Mouse (Mus musculus) natural killer cell, adult 2 months (primary cell): Measurements from ENCODE around the gene Dlx1.

Source experiments
- DNase-seq, 2 experiments: peaks; one replicate each; pipeline ENCODE4 v3.0.0; 2022; ENCODE audit warnings: low spot score in 2 of 2

Gene Dlx1

DNA sequence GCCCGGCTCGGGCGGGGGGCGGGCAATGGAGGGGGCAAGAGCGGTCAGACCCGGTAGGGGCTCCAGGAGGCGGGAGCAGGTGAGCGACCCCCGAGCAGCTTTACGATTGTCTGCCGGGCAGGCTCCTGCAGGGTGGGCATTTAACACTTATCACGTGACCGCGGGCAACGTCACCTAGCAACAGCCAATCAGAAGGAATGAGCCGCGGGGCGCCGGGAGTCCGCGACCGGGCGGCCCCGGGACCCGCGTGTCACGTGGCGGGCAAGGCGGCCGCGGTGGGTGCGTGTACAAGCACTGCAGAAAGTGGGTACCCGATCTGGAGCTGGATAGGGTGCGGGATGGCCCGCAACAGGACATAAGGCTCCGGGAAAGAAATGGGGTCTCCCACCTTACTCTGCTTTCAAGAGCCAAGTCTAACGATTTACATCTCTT lies 18.7 kb downstream of the Dlx1 start, which contains the start of gene Dlx2:
Dlx2 (minus strand) TSS at position 115 of the 432 bp plus-strand sequence.
- no peak for DNase-seq

DNA sequence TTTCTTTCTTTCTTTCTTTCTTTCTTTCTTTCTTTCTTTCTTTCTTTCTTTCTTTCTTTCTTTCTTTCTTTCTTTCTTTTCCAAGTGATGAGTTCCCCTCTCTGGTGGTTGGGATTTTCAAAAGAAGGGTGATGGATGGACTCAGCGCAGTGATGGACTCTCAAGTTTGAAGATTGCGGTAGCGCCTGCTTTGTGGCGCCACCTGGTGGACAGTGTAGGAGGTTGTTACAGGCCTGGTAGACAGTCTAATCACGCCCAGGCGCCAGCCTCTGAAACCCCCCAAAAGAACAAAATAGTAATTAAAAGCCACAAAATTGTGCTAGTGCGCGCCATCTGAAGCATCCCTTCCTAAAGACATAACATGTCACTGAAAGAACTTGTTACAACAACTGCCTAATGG lies 19.9 kb downstream of the Dlx1 start:
- DNase-seq: peak; percentile 54 to 69

DNA sequence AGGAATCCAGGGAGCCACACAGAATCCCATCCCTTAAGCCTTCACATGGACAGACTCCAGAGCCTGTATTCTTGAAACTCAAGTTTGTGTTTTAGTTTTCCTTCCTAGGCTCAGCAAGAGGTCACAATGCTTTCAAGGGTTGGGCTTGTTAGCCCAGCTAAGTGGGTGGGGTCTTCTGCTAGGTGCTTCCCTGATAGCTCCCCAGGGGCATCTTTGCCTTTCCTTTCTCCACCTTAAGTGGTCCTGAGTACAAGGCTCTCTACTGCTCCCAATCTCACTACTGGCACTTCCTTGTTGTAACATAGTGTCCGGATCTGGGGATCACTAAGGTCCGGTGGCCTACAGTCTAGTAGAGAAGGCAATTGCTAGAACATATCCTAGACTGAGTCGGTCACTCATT lies 22.4 kb downstream of the Dlx1 start:
- no peak for DNase-seq

DNA sequence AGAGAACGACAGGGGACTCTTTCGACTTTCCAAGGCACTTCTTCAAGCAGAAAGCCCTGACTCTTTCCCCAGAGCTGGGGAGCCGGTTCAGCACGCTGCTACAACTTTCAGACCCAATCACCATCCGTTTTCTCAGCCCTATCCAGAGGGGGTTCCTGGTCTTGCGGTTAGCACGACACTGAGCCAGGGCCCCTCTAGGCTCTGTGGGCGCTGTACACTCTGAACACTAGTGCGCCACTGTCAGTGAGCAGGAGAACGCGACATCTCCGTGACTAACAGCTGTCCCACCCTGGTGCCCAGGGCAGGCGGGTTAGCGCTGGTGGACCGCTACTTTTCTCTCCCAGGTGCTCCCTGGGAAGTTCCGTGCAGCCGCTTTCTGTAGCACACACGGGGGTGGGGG lies 23.8 kb downstream of the Dlx1 start:
- DNase-seq: no peak

DNA sequence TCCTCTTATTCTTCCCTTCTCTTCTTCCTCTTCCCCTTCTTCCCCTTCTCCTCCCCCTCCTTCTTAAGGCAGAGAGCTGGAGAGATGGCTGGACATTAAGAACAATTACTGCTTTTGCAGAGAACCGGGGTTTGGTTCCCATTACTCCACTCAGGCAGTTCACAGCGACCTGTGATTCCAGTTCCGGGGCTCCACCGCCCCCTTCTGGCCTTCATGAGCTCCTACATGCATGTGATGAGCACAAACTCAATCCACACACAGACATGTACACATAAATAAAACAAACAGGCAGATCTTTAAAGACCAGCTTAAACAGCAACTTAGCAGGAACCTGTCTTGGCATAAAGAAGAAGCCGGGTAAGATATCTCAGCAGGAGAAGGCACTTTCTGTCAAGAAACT lies 28.2 kb downstream of the Dlx1 start:
- DNase-seq: no peak

DNA sequence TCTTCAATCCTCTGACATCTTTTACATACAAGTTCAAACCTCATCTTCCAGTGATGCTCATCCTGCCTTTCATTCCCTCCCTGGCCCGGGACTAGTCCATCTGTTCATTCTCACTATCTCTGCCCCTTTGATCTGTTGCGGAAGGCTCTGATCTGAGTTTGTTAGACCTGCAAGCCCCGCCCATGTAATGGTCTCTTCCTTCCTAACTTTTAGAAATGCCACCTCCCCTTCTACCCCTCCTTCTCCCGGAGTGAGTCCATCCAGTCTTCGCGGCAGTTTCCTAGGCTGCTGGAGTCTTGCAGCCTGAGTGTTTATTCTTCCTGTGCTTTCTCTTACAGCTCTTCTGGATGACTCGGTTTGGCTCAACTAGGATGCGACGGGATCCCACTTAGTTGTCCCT lies 38.6 kb downstream of the Dlx1 start:
- DNase-seq: no peak

DNA sequence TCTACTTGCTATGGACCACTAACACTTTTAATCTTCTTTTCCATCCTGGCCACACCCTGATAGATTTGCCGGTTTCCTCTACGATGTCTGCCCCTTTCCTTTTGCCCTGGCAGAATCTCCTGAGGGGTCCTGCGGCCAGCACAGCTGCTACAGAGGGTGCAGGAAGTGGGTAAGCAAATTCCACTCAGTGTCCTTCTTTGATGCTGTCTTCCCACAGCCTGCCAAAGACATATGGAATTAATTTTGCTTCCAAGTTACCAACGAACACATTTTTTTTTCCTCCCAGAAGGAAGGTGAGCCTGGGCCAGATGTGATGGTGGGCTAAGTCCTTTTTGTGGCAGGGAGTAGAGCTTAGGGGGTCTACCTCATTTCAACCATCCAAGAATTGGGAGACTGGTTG lies 45.8 kb downstream of the Dlx1 start:
- no peak for DNase-seq

DNA sequence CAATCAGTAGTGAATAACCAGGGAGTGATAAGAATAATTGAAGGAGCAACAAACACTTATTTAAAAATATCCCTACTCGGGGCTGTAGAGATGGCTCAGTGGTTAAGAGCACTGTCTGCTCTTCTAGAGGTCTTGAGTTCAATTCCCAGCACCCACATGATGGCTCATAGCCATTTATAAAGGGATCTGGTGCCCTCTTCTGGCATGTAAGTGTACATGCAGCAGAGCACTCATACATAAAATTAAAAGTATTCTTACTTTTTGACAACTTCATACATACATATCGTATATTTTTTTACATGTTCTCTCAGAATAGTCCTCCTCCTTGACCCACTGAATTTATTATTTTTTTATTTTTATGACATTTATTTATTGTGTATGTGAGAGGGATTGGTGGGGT lies 49.1 kb downstream of the Dlx1 start:
- DNase-seq: no peak

DNA sequence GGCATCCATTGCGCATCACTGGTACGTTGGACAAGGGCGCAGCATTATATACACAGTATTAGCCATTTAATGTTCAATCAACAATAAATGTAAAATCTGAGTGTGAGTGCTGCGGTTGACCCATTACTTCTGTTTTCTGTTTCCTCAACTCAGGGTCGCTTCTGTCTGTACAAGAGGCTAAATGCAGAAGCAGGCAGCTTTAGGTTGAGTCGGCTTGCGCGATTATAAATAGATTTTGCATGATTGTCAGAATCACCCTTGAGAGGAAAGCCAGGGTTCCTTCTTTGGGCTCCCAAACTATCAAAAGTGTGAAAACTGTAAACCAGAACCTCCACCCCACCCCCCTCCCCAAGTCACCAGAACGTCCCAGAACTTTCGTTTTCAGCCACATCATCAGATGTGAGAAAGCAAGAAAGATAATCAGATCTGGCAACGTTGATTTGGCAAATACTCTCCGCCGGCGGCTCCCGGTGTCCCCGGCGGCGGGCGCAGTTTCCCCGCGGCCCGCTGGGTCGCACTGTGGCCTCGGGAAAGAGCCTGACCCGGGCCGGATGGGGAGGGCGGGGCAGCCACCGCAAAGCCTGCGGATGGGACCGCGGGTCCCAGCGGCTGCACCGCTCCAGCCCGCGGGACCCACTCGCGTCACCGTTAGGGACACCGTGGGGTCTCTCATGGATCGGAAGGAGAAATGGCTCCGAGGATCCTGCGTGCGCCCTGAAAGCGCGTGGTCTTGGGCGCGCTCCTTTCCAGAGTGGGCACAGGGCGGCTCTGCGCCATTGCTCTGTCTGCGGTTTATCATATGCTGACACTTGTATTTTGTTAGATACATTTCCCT lies 52.9 kb downstream of the Dlx1 start:
- peak in 1 of 2 experiments; percentile 16 for DNase-seq

DNA sequence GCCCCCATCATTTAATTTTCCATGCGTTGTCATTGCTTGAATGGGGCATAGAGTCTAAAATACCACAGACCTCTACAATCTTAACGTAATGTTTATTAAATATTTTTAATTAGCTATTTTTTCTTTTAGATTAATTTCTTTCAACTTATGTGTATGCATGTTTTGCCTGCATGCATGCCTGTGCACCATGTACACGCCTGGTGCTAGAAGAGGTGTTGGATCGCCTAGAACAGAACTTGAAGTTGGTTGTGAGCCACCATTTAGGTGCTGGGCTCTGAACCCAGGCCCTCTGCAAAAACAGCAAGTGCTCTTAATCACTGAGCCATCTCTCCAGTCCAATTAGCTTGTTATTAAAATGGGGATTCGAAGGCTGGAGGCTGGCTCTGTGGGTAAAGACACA lies 53.6 kb downstream of the Dlx1 start:
- DNase-seq: no peak
